Mouse (Mus musculus) cerebellum, postnatal 4 days (tissue): ENCODE measurements around the gene Morc2a.

Source experiments
- DNase-seq, 2 experiments: peaks; one replicate each; pipeline ENCODE4 v3.0.0; 2022; ENCODE audit warnings: low spot score in 2 of 2, mixed read lengths in 1 of 2

The Morc2a gene

GRCm38 (mm10) chr11:3684232-3684631, 35.2 kb downstream of the Morc2a start:
- DNase-seq: no peak

- DNase-seq: no peak
Observed at GRCm38 (mm10) chr11:3684723-3685430, 35.9 kb downstream of the Morc2a start.

GRCm38 (mm10) chr11:3685431-3685830, 36.4 kb downstream of the Morc2a start:
- DNase-seq: no peak

- DNase-seq: no peak
Observed at GRCm38 (mm10) chr11:3686318-3686717, 37.3 kb downstream of the Morc2a start.

GRCm38 (mm10) chr11:3686885-3687284, 37.9 kb downstream of the Morc2a start:
- no peak for DNase-seq

GRCm38 (mm10) chr11:3691746-3692145, 42.8 kb downstream of the Morc2a start:
- no peak for DNase-seq

GRCm38 (mm10) chr11:3696086-3696616, 47.2 kb downstream of the Morc2a start:
- no peak for DNase-seq

- no peak for DNase-seq
Observed at GRCm38 (mm10) chr11:3697441-3697840, 48.5 kb downstream of the Morc2a start.

- DNase-seq: no peak
Observed at GRCm38 (mm10) chr11:3703089-3703992, 54.4 kb downstream of the Morc2a start.

- DNase-seq: no peak
Observed at GRCm38 (mm10) chr11:3704404-3704803, 55.4 kb downstream of the Morc2a start.

GRCm38 (mm10) chr11:3707057-3707456, 58.1 kb downstream of the Morc2a start:
- DNase-seq: no peak

- DNase-seq: no peak
Observed at GRCm38 (mm10) chr11:3710203-3710602, 61.2 kb downstream of the Morc2a start.

- DNase-seq: peak in 1 of 2 experiments; percentile 73
Observed at GRCm38 (mm10) chr11:3714486-3714885, 65.5 kb downstream of the Morc2a start.

GRCm38 (mm10) chr11:3716662-3717061, 67.7 kb downstream of the Morc2a start:
- peak in 1 of 2 experiments; percentile 45 for DNase-seq

GRCm38 (mm10) chr11:3722036-3722435, 73.0 kb downstream of the Morc2a start:
- no peak for DNase-seq

- DNase-seq: no peak
Observed at GRCm38 (mm10) chr11:3722861-3723260, 73.9 kb downstream of the Morc2a start.

- DNase-seq: no peak
Observed at GRCm38 (mm10) chr11:3723910-3724309, 74.9 kb downstream of the Morc2a start.

- DNase-seq: no peak
Observed at GRCm38 (mm10) chr11:3724726-3725125, 75.7 kb downstream of the Morc2a start.

GRCm38 (mm10) chr11:3725331-3726054, 76.5 kb downstream of the Morc2a start:
- DNase-seq: no peak

- DNase-seq: no peak
Observed at GRCm38 (mm10) chr11:3727438-3728105, 78.6 kb downstream of the Morc2a start.

- no peak for DNase-seq
Observed at GRCm38 (mm10) chr11:3731469-3731868, 82.5 kb downstream of the Morc2a start.
